Mouse (Mus musculus) olfactory bulb, adult 2 months (tissue): ENCODE data around the gene Vmn1r203.
"Not testable (repeated sequence)": the region's sequence is repeated elsewhere in the genome, so short reads cannot be mapped to it uniquely, and the experiment has no call there.

Experiments
- CTCF ChIP-seq: fragments of 200-500 bp; IDR thresholded peaks from 2 replicates; pipeline ENCODE4 v1.5.1; 2012; ENCODE audit warnings: low read depth, mild to moderate bottlenecking, low read length, moderate library complexity; ENCODE audit not compliant: insufficient read depth
- POLR2A ChIP-seq: fragments of 200-500 bp; IDR thresholded peaks from 2 replicates; pipeline ENCODE4 v1.6.1; 2012; ENCODE audit warnings: mild to moderate bottlenecking, low read depth, low read length, moderate library complexity; ENCODE audit not compliant: insufficient read depth

DNA sequence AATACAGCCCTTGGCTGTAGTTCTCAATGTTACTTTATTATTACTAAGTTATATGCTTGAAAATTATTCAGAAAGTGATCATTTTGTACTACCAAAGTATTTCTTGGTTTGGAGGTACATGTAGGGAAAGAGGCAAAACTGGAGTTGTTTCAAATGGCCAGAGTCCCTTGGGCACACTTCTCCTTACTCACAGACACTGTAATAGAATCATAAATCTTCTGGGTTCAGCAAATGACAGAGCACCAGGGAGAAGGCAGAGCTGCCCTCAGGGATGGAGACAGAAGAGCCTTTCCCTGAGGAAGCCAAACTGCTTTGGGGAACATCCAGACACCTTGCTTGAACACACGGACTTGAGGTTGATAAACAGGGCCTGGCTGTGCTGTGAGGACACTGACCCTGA, 35.0 kb downstream of the Vmn1r203 start, which contains the start of gene Vmn1r204:
- not testable (repeated sequence) for TF ChIP-seq CTCF, POLR2A
